Mouse (Mus musculus): ENCODE data around the gene Ndufb7. TPM values are rescaled to one million over a fixed set of nuclear protein-coding genes. Genes with fewer than 3 reads are reported as not detected.
"Not testable (repeated sequence)": the region's sequence is repeated elsewhere in the genome, so short reads cannot be mapped to it uniquely, and the experiment has no call there.

Ndufb7 gene
- polyA plus RNA-seq, 1 experiment from 2014 or later = 253 TPM

GRCm38 (mm10) chr8:83593325-83594166 lies 27.1 kb downstream of the Ndufb7 start:
- Histone ChIP-seq H3K4me1 (peaks cover 27% of the 10 kb centered on the region), H3K9ac (peak overlapping the region; percentile 58), H3K27ac (peak overlapping the region; percentile 90), H3K4me2 (peak overlapping the region; percentile 63), H3K4me3 (peak overlapping the region; percentile 77), H3K36me3 (peaks cover 6% of the 10 kb centered on the region; the same call in 1 of the 2 replicates), H3K9me3 (no peaks in the 10 kb centered on the region), H3K27me3 (no peaks in the 10 kb centered on the region)
- WGBS = 5% methylated on average over 22 of the region's 22 CpGs
- no peak for ATAC-seq (ENCODE audit: insufficient number of reproducible peaks, low FRiP score, low TSS enrichment, low read depth)

GRCm38 (mm10) chr8:83594167-83595049 lies 27.9 kb downstream of the Ndufb7 start:
- Histone ChIP-seq H3K9ac (peak overlapping the region; percentile 58), H3K36me3 (no peaks in the 10 kb centered on the region), H3K4me1 (peaks cover 21% of the 10 kb centered on the region), H3K9me3 (no peaks in the 10 kb centered on the region), H3K4me3 (peak overlapping the region; percentile 77), H3K27me3 (no peaks in the 10 kb centered on the region), H3K27ac (peak overlapping the region; percentile 90), H3K4me2 (peak overlapping the region; percentile 63)
- WGBS = under 1% methylated on average over 43 of the region's 43 CpGs
- ATAC-seq (ENCODE audit: insufficient number of reproducible peaks, low FRiP score, low TSS enrichment, low read depth) = peak; percentile 98

- ATAC-seq (ENCODE audit: insufficient number of reproducible peaks, low FRiP score, low TSS enrichment, low read depth) = not testable (repeated sequence)
- WGBS = 44% methylated on average over 3 of the region's 3 CpGs
- H3K4me3 ChIP-seq = peak overlapping the region; percentile 77
Measured at GRCm38 (mm10) chr8:83595050-83595345, 28.5 kb downstream of the Ndufb7 start.

GRCm38 (mm10) chr8:83596369-83596768 lies 29.9 kb downstream of the Ndufb7 start:
- no peak for ATAC-seq (ENCODE audit: insufficient number of reproducible peaks, low FRiP score, low TSS enrichment, low read depth)
- WGBS = 14% methylated on average over 3 of the region's 3 CpGs
- no peak overlapping the region for H3K27ac ChIP-seq

More at GRCm38 (mm10) chr8:83595050-83595345, 28.5 kb downstream of the Ndufb7 start:
- Histone ChIP-seq H3K9ac (peak overlapping the region; percentile 37; the same call in 1 of the 2 replicates), H3K4me1 (peaks cover 21% of the 10 kb centered on the region), H3K27ac (peak overlapping the region; percentile 90), H3K4me2 (peak overlapping the region; percentile 63)
- not testable (repeated sequence) for H3K36me3 ChIP-seq, H3K27me3 ChIP-seq, H3K9me3 ChIP-seq

GRCm38 (mm10) chr8:83598146-83598545 lies 31.7 kb downstream of the Ndufb7 start:
- Histone ChIP-seq H3K4me2 (no peak overlapping the region), H3K4me3 (no peak overlapping the region), H3K36me3 (no peaks in the 10 kb centered on the region), H3K4me1 (peaks cover 4% of the 10 kb centered on the region; the same call in 1 of the 2 replicates), H3K9ac (no peak overlapping the region), H3K27me3 (no peaks in the 10 kb centered on the region), H3K9me3 (no peaks in the 10 kb centered on the region), H3K27ac (no peak overlapping the region)
- ATAC-seq (ENCODE audit: insufficient number of reproducible peaks, low FRiP score, low TSS enrichment, low read depth) = no peak
- WGBS = 20% methylated on average over 1 of the region's 1 CpGs

More at GRCm38 (mm10) chr8:83596369-83596768, 29.9 kb downstream of the Ndufb7 start:
- Histone ChIP-seq H3K4me2 (no peak overlapping the region), H3K9ac (no peak overlapping the region), H3K4me1 (peaks cover 17% of the 10 kb centered on the region), H3K4me3 (no peak overlapping the region), H3K36me3 (no peaks in the 10 kb centered on the region), H3K9me3 (no peaks in the 10 kb centered on the region), H3K27me3 (no peaks in the 10 kb centered on the region)

- H3K9me3 ChIP-seq = no peaks in the 10 kb centered on the region
- H3K4me3 ChIP-seq = no peak overlapping the region
- 0 out of 2 replicates have a peak, but pooled peaks cover 1% of the 10 kb centered on the region for H3K4me1 ChIP-seq
- H3K36me3 ChIP-seq = no peaks in the 10 kb centered on the region
- H3K27me3 ChIP-seq = no peaks in the 10 kb centered on the region
- ATAC-seq (ENCODE audit: insufficient number of reproducible peaks, low FRiP score, low TSS enrichment, low read depth) = no peak
- no peak overlapping the region for H3K9ac ChIP-seq
- no peak overlapping the region for H3K27ac ChIP-seq
- H3K4me2 ChIP-seq = no peak overlapping the region
Measured at GRCm38 (mm10) chr8:83599814-83600213, 33.3 kb downstream of the Ndufb7 start.

GRCm38 (mm10) chr8:83602650-83603029 lies 36.2 kb downstream of the Ndufb7 start:
- H3K9ac ChIP-seq = no peak overlapping the region
- ATAC-seq (ENCODE audit: insufficient number of reproducible peaks, low FRiP score, low TSS enrichment, low read depth) = no peak
- no peak overlapping the region for H3K4me3 ChIP-seq
- no peaks in the 10 kb centered on the region for H3K27me3 ChIP-seq
- no peaks in the 10 kb centered on the region for H3K9me3 ChIP-seq
- H3K27ac ChIP-seq = peak overlapping the region; percentile 2; the same call in 1 of the 2 replicates
- WGBS = 77% methylated on average over 2 of the region's 2 CpGs
- H3K4me1 ChIP-seq = peaks cover 7% of the 10 kb centered on the region
- no peak overlapping the region for H3K4me2 ChIP-seq
- H3K36me3 ChIP-seq = no peaks in the 10 kb centered on the region

GRCm38 (mm10) chr8:83607661-83608397 lies 41.4 kb downstream of the Ndufb7 start, which contains the start of the genes Tecr and Dnajb1:
Tecr (minus strand) TSS chr8:83607971.
Dnajb1 (plus strand) TSS chr8:83608193.
- Histone ChIP-seq H3K27me3 (no peaks in the 10 kb centered on the region), H3K4me2 (peak within 1 kb of the TSS; percentile 68), H3K27ac (peak within 1 kb of the TSS; percentile 99), H3K4me3 (peak within 1 kb of the TSS; percentile 88), H3K9ac (peak within 1 kb of the TSS; percentile 89), H3K4me1 (peaks cover 27% of the 10 kb centered on the region), H3K9me3 (no peaks in the 10 kb centered on the region), H3K36me3 (peaks cover 32% of the 10 kb centered on the region)
- peak; percentile 97 for ATAC-seq (ENCODE audit: insufficient number of reproducible peaks, low FRiP score, low TSS enrichment, low read depth)
- WGBS = under 1% methylated on average over 68 of the region's 69 CpGs

GRCm38 (mm10) chr8:83608398-83608829 lies 41.9 kb downstream of the Ndufb7 start:
- WGBS = under 1% methylated on average over 50 of the region's 51 CpGs
- H3K4me3 ChIP-seq = peak overlapping the region; percentile 88
- H3K9ac ChIP-seq = peak overlapping the region; percentile 89
- ATAC-seq (ENCODE audit: insufficient number of reproducible peaks, low FRiP score, low TSS enrichment, low read depth) = peak; percentile 75
- H3K9me3 ChIP-seq = no peaks in the 10 kb centered on the region
- H3K27me3 ChIP-seq = no peaks in the 10 kb centered on the region
- peak overlapping the region; percentile 68 for H3K4me2 ChIP-seq
- H3K27ac ChIP-seq = peak overlapping the region; percentile 99
- peaks cover 38% of the 10 kb centered on the region for H3K36me3 ChIP-seq
- peaks cover 27% of the 10 kb centered on the region for H3K4me1 ChIP-seq

GRCm38 (mm10) chr8:83609086-83609485 lies 42.6 kb downstream of the Ndufb7 start:
- Histone ChIP-seq H3K9ac (peak overlapping the region; percentile 89), H3K4me3 (peak overlapping the region; percentile 88), H3K4me1 (peaks cover 27% of the 10 kb centered on the region), H3K27me3 (no peaks in the 10 kb centered on the region), H3K9me3 (no peaks in the 10 kb centered on the region), H3K27ac (peak overlapping the region; percentile 99), H3K4me2 (peak overlapping the region; percentile 68), H3K36me3 (peaks cover 43% of the 10 kb centered on the region)
- no peak for ATAC-seq (ENCODE audit: insufficient number of reproducible peaks, low FRiP score, low TSS enrichment, low read depth)
- WGBS = 22% methylated on average over 9 of the region's 9 CpGs

- peak overlapping the region; percentile 24; the same call in 1 of the 2 replicates for H3K27ac ChIP-seq
- H3K4me2 ChIP-seq = peak overlapping the region; percentile 68
- H3K27me3 ChIP-seq = no peaks in the 10 kb centered on the region
- no peaks in the 10 kb centered on the region for H3K9me3 ChIP-seq
- peak overlapping the region; percentile 89; the same call in 1 of the 2 replicates for H3K9ac ChIP-seq
- peak overlapping the region; percentile 88 for H3K4me3 ChIP-seq
- H3K4me1 ChIP-seq = peaks cover 27% of the 10 kb centered on the region
- 92% methylated on average over 10 of the region's 10 CpGs for WGBS
- no peak for ATAC-seq (ENCODE audit: insufficient number of reproducible peaks, low FRiP score, low TSS enrichment, low read depth)
- H3K36me3 ChIP-seq = peaks cover 47% of the 10 kb centered on the region
Measured at GRCm38 (mm10) chr8:83609547-83610180, 43.2 kb downstream of the Ndufb7 start.
